Mouse (Mus musculus): Measurements from ENCODE around the gene Rgs9. TPM values are rescaled to one million over a fixed set of nuclear protein-coding genes. Genes with fewer than 3 reads are reported as not detected.
A peak's percentile ranks its signal among the peaks of the same experiment; 100 is the strongest.
"Not testable (repeated sequence)": the region's sequence is repeated elsewhere in the genome, so short reads cannot be mapped to it uniquely, and the experiment has no call there.

The Rgs9 gene
- polyA plus RNA-seq, 1 experiment = 1.8 TPM

DNA sequence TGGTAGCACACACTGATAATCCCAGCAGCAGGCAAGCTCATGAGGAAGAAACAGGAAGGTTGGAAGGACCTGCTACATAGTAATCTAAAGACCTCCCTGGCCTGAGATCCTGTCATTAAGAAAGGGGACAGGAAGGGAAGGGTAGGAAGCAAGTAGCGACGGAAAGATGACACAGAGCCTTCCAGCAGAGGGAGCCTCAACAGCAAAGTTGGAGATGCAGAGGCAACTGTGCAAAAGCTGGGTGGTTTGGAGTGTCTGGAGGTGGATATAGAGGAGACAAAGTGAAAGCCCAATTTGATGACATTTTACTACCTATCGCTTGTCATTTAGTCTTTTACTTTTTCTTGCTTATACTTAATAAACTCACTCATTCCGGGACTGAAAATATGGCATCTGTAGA is 19.0 kb upstream of the Rgs9 start:
- Histone ChIP-seq H3K36me3 (ENCODE audit: control insufficient read depth, insufficient read depth, low read length) (no peaks in the 10 kb centered on the region), H3K4me3 (ENCODE audit: extremely low read depth, insufficient read depth, insufficient read length) (no peak overlapping the region), H3K27ac (ENCODE audit: insufficient read depth, low read length) (no peak overlapping the region), H3K4me1 (ENCODE audit: control insufficient read depth, insufficient read depth, insufficient read length) (no peaks in the 10 kb centered on the region), H3K27me3 (ENCODE audit: control insufficient read depth, insufficient read depth, low read length) (peaks cover 1% of the 10 kb centered on the region; the same call in 1 of the 2 replicates)
- WGBS = 42% methylated on average over 4 of the region's 4 CpGs
- TF ChIP-seq POLR2A (IDR thresholded peaks at IDR 0.05; ENCODE audit: low read depth, low read length) = no peak
- peak; percentile 70; the same call in 1 of the 2 replicates for TF ChIP-seq CTCF (IDR thresholded peaks at IDR 0.05; ENCODE audit: extremely low read depth, insufficient read depth, insufficient read length, insufficient replicate concordance)
- DNase-seq (ENCODE audit: low read depth in 1 of 2, low spot score in 2 of 2) = peak in 1 of 2 experiments; percentile 43

DNA sequence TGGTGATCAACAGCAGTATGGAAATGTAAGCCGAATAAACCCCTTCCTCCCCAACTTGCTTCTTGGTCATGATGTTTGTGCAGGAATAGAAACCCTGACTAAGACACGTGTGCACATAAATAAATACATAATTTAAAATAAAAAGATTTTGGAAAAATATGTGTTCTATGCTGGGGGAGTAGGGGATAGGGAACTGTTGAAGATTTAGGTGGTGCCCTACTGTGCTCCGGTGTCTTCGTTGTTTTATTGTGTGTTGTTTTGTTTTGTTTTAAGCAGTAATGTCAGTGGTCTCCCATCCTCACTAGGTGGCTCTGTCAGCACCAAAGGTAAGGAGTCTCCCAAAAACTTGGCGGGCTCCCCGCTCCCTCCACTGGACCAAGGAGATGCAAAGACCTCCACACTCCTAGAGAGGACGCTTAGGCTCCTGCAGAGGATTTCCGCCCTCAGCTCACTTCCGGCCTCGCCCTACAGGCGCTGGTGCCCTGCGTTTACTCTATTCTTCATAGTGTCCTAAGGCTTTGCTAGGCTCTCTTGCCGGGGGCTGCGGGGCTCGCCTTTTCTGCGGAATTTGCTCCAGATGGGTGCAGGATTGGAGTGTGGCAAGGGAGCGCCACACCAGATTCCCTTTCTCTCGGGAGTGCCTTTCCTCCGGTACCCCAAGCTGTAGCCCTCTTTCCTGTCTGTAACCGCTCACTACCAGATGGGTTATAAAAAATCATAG is 14.1 kb upstream of the Rgs9 start:
- no peaks in the 10 kb centered on the region for H3K4me1 ChIP-seq (ENCODE audit: control insufficient read depth, insufficient read depth, insufficient read length)
- H3K36me3 ChIP-seq (ENCODE audit: control insufficient read depth, insufficient read depth, low read length) = no peaks in the 10 kb centered on the region
- 10% methylated on average over 20 of the region's 20 CpGs for WGBS
- TF ChIP-seq POLR2A (IDR thresholded peaks at IDR 0.05; ENCODE audit: low read depth, low read length) (peak; percentile 28; the same call in 1 of the 2 replicates), CTCF (IDR thresholded peaks at IDR 0.05; ENCODE audit: extremely low read depth, insufficient read depth, insufficient read length, insufficient replicate concordance) (no peak)
- peaks cover 1% of the 10 kb centered on the region; the same call in 1 of the 2 replicates for H3K27me3 ChIP-seq (ENCODE audit: control insufficient read depth, insufficient read depth, low read length)
- peak overlapping the region; percentile 79 for H3K4me3 ChIP-seq (ENCODE audit: extremely low read depth, insufficient read depth, insufficient read length)
- H3K27ac ChIP-seq (ENCODE audit: insufficient read depth, low read length) = 0 out of 2 replicates have a peak overlapping the region, but pooled peaks have one; percentile 57
- peak; percentile 23 to 68 for DNase-seq (ENCODE audit: low read depth in 1 of 2, low spot score in 2 of 2)

DNA sequence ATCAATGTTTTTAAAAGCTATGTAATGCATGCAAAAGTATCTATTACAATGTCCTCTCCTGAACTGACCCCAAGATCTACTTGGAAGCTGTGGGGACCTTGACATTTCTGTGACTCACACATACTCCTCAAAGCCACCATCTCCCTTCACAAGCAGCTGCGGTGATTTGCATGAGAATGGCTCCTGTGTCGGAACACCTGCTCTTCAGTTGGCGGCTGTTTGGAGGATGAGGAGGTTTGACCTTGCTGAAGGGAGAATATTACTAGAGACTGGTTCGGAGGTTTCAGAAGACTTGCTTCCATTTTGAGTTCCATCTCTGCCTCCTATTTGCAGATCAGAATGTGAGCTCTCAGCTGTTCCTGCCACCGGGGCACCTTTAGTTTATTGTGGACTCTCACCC is 7.8 kb upstream of the Rgs9 start:
- Histone ChIP-seq H3K27me3 (ENCODE audit: control insufficient read depth, insufficient read depth, low read length) (no peaks in the 10 kb centered on the region), H3K27ac (ENCODE audit: insufficient read depth, low read length) (no peak overlapping the region), H3K36me3 (ENCODE audit: control insufficient read depth, insufficient read depth, low read length) (no peaks in the 10 kb centered on the region), H3K4me3 (ENCODE audit: extremely low read depth, insufficient read depth, insufficient read length) (no peak overlapping the region), H3K4me1 (ENCODE audit: control insufficient read depth, insufficient read depth, insufficient read length) (no peaks in the 10 kb centered on the region)
- DNase-seq (ENCODE audit: low read depth in 1 of 2, low spot score in 2 of 2) = no peak
- TF ChIP-seq CTCF (IDR thresholded peaks at IDR 0.05; ENCODE audit: extremely low read depth, insufficient read depth, insufficient read length, insufficient replicate concordance) = no peak
- WGBS = 86% methylated on average over 5 of the region's 5 CpGs

DNA sequence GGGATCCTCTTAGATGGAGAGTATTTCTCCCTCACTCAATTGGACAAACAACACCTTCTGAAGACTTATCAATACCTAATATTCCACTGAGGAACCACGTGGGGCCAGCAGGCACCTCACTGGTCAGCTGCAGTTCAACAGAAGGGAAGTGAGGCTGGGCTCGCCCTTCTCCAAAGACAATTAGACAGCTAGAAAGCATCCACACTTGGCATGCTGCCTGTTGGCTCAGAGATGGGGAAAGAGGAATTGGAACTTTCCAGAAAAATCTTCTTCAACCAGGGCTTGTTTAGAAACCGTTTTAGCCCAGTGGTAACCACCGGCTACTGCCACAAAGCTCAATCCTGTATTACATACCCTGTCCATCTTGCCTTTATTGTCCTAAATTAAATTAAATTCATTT is 4.4 kb upstream of the Rgs9 start:
- no peak for TF ChIP-seq POLR2A (IDR thresholded peaks at IDR 0.05; ENCODE audit: low read depth, low read length)
- TF ChIP-seq CTCF (IDR thresholded peaks at IDR 0.05; ENCODE audit: extremely low read depth, insufficient read depth, insufficient read length, insufficient replicate concordance) = no peak
- H3K4me1 ChIP-seq (ENCODE audit: control insufficient read depth, insufficient read depth, insufficient read length) = no peaks in the 10 kb centered on the region
- H3K27me3 ChIP-seq (ENCODE audit: control insufficient read depth, insufficient read depth, low read length) = no peaks in the 10 kb centered on the region
- no peak for DNase-seq (ENCODE audit: low read depth in 1 of 2, low spot score in 2 of 2)
- H3K36me3 ChIP-seq (ENCODE audit: control insufficient read depth, insufficient read depth, low read length) = no peaks in the 10 kb centered on the region
- H3K27ac ChIP-seq (ENCODE audit: insufficient read depth, low read length) = no peak overlapping the region
- H3K4me3 ChIP-seq (ENCODE audit: extremely low read depth, insufficient read depth, insufficient read length) = no peak overlapping the region
- WGBS = 62% methylated on average over 4 of the region's 4 CpGs

DNA sequence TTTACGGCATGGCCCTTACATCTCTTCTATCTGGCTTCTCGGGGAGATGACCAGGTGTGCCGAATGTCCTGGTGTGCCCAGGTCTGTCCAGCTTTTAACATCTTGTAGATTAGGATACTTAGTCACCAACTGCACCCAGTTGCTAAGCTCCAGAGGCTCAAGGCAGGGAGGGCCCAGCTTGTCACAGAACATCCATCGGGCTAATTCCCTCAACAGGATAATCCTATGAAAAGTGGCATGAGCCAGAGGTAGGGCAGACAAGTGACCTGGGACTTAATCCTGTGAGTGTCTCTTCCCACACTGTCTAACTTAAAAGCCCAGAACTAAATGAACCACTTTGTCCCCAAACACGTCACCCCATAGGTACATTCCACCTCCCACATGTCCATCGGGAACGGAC is 898 bp downstream of the Rgs9 start:
- 94% methylated on average over 7 of the region's 7 CpGs for WGBS
- DNase-seq (ENCODE audit: low read depth in 1 of 2, low spot score in 2 of 2) = no peak
- Histone ChIP-seq H3K36me3 (ENCODE audit: control insufficient read depth, insufficient read depth, low read length) (no peaks in the 10 kb centered on the region), H3K27me3 (ENCODE audit: control insufficient read depth, insufficient read depth, low read length) (no peaks in the 10 kb centered on the region), H3K4me3 (ENCODE audit: extremely low read depth, insufficient read depth, insufficient read length) (no peak overlapping the region), H3K4me1 (ENCODE audit: control insufficient read depth, insufficient read depth, insufficient read length) (no peaks in the 10 kb centered on the region), H3K27ac (ENCODE audit: insufficient read depth, low read length) (no peak overlapping the region)
- TF ChIP-seq CTCF (IDR thresholded peaks at IDR 0.05; ENCODE audit: extremely low read depth, insufficient read depth, insufficient read length, insufficient replicate concordance) (no peak), POLR2A (IDR thresholded peaks at IDR 0.05; ENCODE audit: low read depth, low read length) (no peak)

DNA sequence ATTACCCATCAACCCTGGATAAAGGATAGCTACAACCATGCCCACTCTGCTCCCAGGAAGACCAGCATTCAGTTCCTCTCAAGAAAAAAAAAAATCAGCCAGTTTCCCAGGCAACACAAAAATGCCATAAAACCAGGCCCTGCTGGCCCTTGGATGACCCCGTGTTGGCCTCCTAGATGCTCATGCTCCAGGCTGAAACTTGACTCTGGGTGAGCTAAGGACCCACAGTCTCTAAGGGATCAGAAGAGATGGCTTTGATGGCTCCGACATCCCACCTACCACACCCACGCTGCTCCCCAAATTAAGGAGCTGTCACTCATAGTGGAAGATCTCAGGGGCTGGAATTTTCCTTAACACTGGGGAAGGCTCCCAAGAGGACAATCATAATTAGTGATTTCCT is 5.9 kb downstream of the Rgs9 start:
- WGBS = 81% methylated on average over 3 of the region's 3 CpGs
- no peak for TF ChIP-seq POLR2A (IDR thresholded peaks at IDR 0.05; ENCODE audit: low read depth, low read length)
- no peak for TF ChIP-seq CTCF (IDR thresholded peaks at IDR 0.05; ENCODE audit: extremely low read depth, insufficient read depth, insufficient read length, insufficient replicate concordance)

DNA sequence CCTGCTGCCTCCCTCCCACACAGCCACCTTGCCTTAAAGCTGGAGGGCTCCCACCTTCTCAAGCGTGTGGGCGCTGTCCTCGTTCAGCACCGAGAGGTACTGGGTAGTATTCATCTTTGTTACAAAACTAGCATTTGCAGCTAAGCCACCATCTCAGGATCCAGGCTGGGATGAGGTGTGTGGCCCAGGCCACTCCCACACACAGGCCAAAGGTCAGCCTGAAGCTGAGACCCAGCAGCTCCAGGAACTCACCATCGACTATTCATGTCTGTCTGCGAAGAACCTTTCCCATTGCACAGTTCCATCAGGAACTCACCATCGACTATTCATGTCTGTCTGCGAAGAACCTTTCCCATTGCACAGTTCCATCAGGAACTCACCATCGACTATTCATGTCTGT is 8.6 kb downstream of the Rgs9 start:
- not testable (repeated sequence) for H3K4me3 ChIP-seq (ENCODE audit: extremely low read depth, insufficient read depth, insufficient read length); H3K27me3 ChIP-seq (ENCODE audit: control insufficient read depth, insufficient read depth, low read length); DNase-seq (ENCODE audit: low read depth in 1 of 2, low spot score in 2 of 2); H3K36me3 ChIP-seq (ENCODE audit: control insufficient read depth, insufficient read depth, low read length); H3K27ac ChIP-seq (ENCODE audit: insufficient read depth, low read length); H3K4me1 ChIP-seq (ENCODE audit: control insufficient read depth, insufficient read depth, insufficient read length)
- 94% methylated on average over 9 of the region's 9 CpGs for WGBS

More for the DNA sequence above, 5.9 kb downstream of the Rgs9 start:
- Histone ChIP-seq H3K27me3 (ENCODE audit: control insufficient read depth, insufficient read depth, low read length) (no peaks in the 10 kb centered on the region), H3K4me1 (ENCODE audit: control insufficient read depth, insufficient read depth, insufficient read length) (no peaks in the 10 kb centered on the region; the same call in 1 of the 2 replicates), H3K4me3 (ENCODE audit: extremely low read depth, insufficient read depth, insufficient read length) (no peak overlapping the region), H3K27ac (ENCODE audit: insufficient read depth, low read length) (no peak overlapping the region), H3K36me3 (ENCODE audit: control insufficient read depth, insufficient read depth, low read length) (no peaks in the 10 kb centered on the region)
- DNase-seq (ENCODE audit: low read depth in 1 of 2, low spot score in 2 of 2) = no peak

All from spleen, adult 2 months (tissue).